Comparison of ENCODE assay signal across 30 mouse cellular contexts in the genomic region with DNA sequence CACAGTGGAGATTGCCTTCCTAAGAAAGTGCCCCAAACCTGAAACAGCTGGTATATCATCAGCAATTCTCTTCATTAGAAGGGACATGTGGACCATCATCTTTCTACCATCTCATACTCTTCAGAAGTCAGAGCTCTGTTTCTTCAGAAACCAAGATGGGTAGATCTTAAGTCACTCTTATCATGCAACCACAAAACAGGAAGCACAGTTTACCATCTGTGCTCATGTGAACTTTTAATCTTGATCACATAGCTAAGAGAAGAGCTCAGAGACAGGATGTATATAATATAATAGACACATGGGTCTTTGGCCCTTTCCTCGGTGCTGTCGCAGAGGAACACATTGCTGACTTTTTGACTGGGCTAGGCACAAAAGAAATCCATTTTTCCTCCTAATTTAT.
DNase-seq lines count a peak whose midpoint lies in the region; ATAC-seq and TF ChIP-seq lines count a peak whose summit lies in the region.
"Had no signal": no experiment of that assay in that cellular context is flagged by ENCODE, and none has a peak within 500 bp of the region (broad histone marks: within the 10 kb centered on the region; RNA-seq: fewer than 3 reads in every experiment).

No protein-coding gene starts in this region.

- no peak for TF ChIP-seq POLR2A in cerebellum, adult 2 months (IDR thresholded peaks at IDR 0.05; ENCODE audit: borderline replicate concordance, insufficient read depth, low read length)

- H3K27ac ChIP-seq in midbrain, postnatal 0 days (ENCODE audit: low read depth, low read length) = no peak overlapping the region
- no peak overlapping the region for H3K27ac ChIP-seq in cerebellum, adult 2 months (ENCODE audit: insufficient read depth, low read length)
- H3K27ac ChIP-seq: embryonic facial prominence, embryonic 13.5 days; forebrain, embryonic 12.5 days; heart, embryonic 15.5 days; hindbrain, embryonic 14.5 days; layer of hippocampus, adult 2 months; limb, embryonic 13.5 days; liver, embryonic 12.5 days; stomach, postnatal 0 days had no signal

- H3K36me3 ChIP-seq in G1E (replicated peaks) = no peaks in the 10 kb centered on the region
- H3K36me3 ChIP-seq in midbrain, postnatal 0 days (ENCODE audit: insufficient read depth, low read length) = no peaks in the 10 kb centered on the region
- H3K36me3 ChIP-seq: embryonic facial prominence, embryonic 13.5 days; forebrain, embryonic 12.5 days; heart, embryonic 15.5 days; limb, embryonic 13.5 days; liver, embryonic 12.5 days had no signal

- TF ChIP-seq CTCF in G1E (IDR thresholded peaks at IDR 0.05; ENCODE audit: low read depth, low read length) = no peak
- no peak for TF ChIP-seq CTCF in midbrain, postnatal 0 days (IDR thresholded peaks at IDR 0.05)
- TF ChIP-seq CTCF in cerebellum, adult 2 months (IDR thresholded peaks at IDR 0.05; ENCODE audit: borderline replicate concordance, insufficient read depth, low read depth, low read length) = no peak

- H3K4me3 ChIP-seq in G1E (ENCODE audit: low read depth, low read length) = no peak overlapping the region
- H3K4me3 ChIP-seq in midbrain, postnatal 0 days (ENCODE audit: low read depth, low read length) = no peak overlapping the region
- no peak overlapping the region for H3K4me3 ChIP-seq in cerebellum, adult 2 months (replicated peaks; ENCODE audit: insufficient read depth, low read depth, low read length)
- H3K4me3 ChIP-seq: embryonic facial prominence, embryonic 13.5 days; erythroblast, embryonic 14.5 days; forebrain, embryonic 12.5 days; heart, embryonic 15.5 days; layer of hippocampus, adult 2 months; limb, embryonic 13.5 days; liver, embryonic 12.5 days; megakaryocyte, embryonic 14.5 days had no signal

- peak; percentile 90 for ATAC-seq in G1E (ENCODE audit: extremely low read depth, insufficient number of reproducible peaks, low FRiP score, poor library complexity, severe bottlenecking)
- peak; percentile 97 for ATAC-seq in inflammation-experienced regulatory T-cells, adult 6 months
- no peak for ATAC-seq in midbrain, postnatal 0 days (ENCODE audit: low FRiP score)
- ATAC-seq: intestine, embryonic 16.5 days; liver, embryonic 12.5 days had no signal

- H3K9me3 ChIP-seq in G1E (replicated peaks) = no peaks in the 10 kb centered on the region
- H3K9me3 ChIP-seq in midbrain, postnatal 0 days (ENCODE audit: low read length) = no peaks in the 10 kb centered on the region
- H3K9me3 ChIP-seq: embryonic facial prominence, embryonic 13.5 days; forebrain, embryonic 12.5 days; heart, embryonic 15.5 days; limb, embryonic 13.5 days; liver, embryonic 12.5 days; megakaryocyte, embryonic 14.5 days had no signal

- H3K4me1 ChIP-seq in G1E (ENCODE audit: insufficient read depth, low read depth, low read length) = no peaks in the 10 kb centered on the region
- no peaks in the 10 kb centered on the region for H3K4me1 ChIP-seq in midbrain, postnatal 0 days (ENCODE audit: insufficient read depth, low read length)
- H3K4me1 ChIP-seq in cerebellum, adult 2 months (ENCODE audit: control insufficient read depth, insufficient read depth, low read length) = no peaks in the 10 kb centered on the region
- H3K4me1 ChIP-seq: embryonic facial prominence, embryonic 13.5 days; forebrain, embryonic 12.5 days; heart, embryonic 15.5 days; limb, embryonic 13.5 days; liver, embryonic 12.5 days; megakaryocyte, embryonic 14.5 days had no signal

- WGBS in midbrain, postnatal 0 days = 82% methylated on average over 2 of the region's 2 CpGs
- 91% methylated on average over 2 of the region's 2 CpGs for WGBS in cerebellum, adult 2 months

- no peaks in the 10 kb centered on the region for H3K27me3 ChIP-seq in G1E (ENCODE audit: insufficient read depth, low read length)
- no peaks in the 10 kb centered on the region for H3K27me3 ChIP-seq in midbrain, postnatal 0 days (ENCODE audit: insufficient read depth, low read length)
- H3K27me3 ChIP-seq in cerebellum, adult 2 months (ENCODE audit: control insufficient read depth, insufficient read depth, low read length) = no peaks in the 10 kb centered on the region
- H3K27me3 ChIP-seq: forebrain, embryonic 12.5 days; heart, embryonic 15.5 days; liver, embryonic 12.5 days; megakaryocyte, embryonic 14.5 days had no signal

- DNase-seq in thymus, postnatal 14 days = peak; percentile 2
- no peak for DNase-seq in thymus, adult 18-20 months
- DNase-seq in G1E (ENCODE audit: low spot score) = no peak
- DNase-seq in layer of hippocampus, postnatal 36 days = no peak
- DNase-seq in midbrain, postnatal 0 days (ENCODE audit: low spot score) = no peak
- DNase-seq in cerebellum, adult 2 months = no peak
- DNase-seq: adrenal gland, adult 2 months; B cell, adult 2 months; cerebellum, adult 11 months; cerebellum, postnatal 25 days; embryo, embryonic 11 days; gastrocnemius, postnatal 36 days; heart, postnatal 4 days; kidney, adult 9 months; kidney, postnatal 25 days; lung, adult 18-20 months; lung, postnatal 14 days; midbrain, embryonic 14.5 days had no signal

- H3K4me2 ChIP-seq in midbrain, postnatal 0 days (ENCODE audit: low read depth, low read length, poor library complexity, severe bottlenecking) = no peak overlapping the region
- H3K4me2 ChIP-seq: embryonic facial prominence, embryonic 13.5 days; forebrain, embryonic 12.5 days; heart, embryonic 15.5 days; hindbrain, embryonic 14.5 days; limb, embryonic 13.5 days; liver, embryonic 12.5 days had no signal

- H3K9ac ChIP-seq in midbrain, postnatal 0 days (replicated peaks; ENCODE audit: low read length, poor library complexity, severe bottlenecking) = no peak overlapping the region
- H3K9ac ChIP-seq: embryonic facial prominence, embryonic 13.5 days; forebrain, embryonic 12.5 days; heart, embryonic 15.5 days; hindbrain, embryonic 14.5 days; limb, embryonic 13.5 days; liver, embryonic 12.5 days had no signal
